Mouse (Mus musculus): ENCODE measurements around the gene Pdzrn3. TPM values are rescaled to one million over a fixed set of nuclear protein-coding genes. Genes with fewer than 3 reads are reported as not detected.

Pdzrn3 gene
- polyA plus RNA-seq, 1 experiment from 2014 or later: 6.4 TPM

DNA sequence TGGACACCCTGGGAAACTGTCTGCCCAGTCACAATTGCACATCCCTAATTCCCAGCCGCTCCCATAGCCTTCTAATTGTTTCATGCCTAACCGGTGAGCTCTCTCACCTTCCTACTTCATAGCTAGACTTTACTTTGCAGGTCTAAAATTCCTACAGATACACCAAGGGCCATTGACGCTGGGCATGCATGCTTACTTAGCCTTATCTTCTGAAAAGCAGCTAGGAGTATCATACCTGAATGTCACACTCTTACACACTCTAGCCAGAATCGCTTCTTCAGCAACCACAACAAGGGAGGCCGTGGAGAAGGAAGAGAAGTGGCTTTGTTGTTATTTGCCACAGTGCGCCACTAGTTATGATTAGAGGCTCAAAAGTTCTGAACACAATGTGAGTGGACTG, 18.2 kb upstream of the Pdzrn3 start:
- Histone ChIP-seq H3K4me1 (replicated peaks; ENCODE audit: control insufficient read depth, insufficient read depth, low read length) (no peaks in the 10 kb centered on the region), H3K36me3 (ENCODE audit: control insufficient read depth, insufficient read depth, low read length) (no peaks in the 10 kb centered on the region), H3K4me3 (ENCODE audit: low read depth, low read length) (no peak overlapping the region), H3K9ac (ENCODE audit: low read length) (no peak overlapping the region), H3K9me3 (ENCODE audit: control insufficient read depth, low read length) (no peaks in the 10 kb centered on the region), H3K27me3 (ENCODE audit: control insufficient read depth, insufficient read depth, low read length) (no peaks in the 10 kb centered on the region), H3K27ac (ENCODE audit: low read depth, low read length) (no peak overlapping the region), H3K4me2 (ENCODE audit: low read depth, low read length, severe bottlenecking) (no peak overlapping the region)
- no peak for DNase-seq (ENCODE audit: low spot score)
- 90% methylated on average over 6 of the region's 6 CpGs for whole genome bisulfite sequencing
- ATAC-seq (replicated peaks; ENCODE audit: low FRiP score): no peak

- WGBS: 89% methylated on average over 2 of the region's 2 CpGs
- ATAC-seq (replicated peaks; ENCODE audit: low FRiP score): no peak
Observed at GRCm38 (mm10) chr6:101392801-101393117, 15.1 kb upstream of the Pdzrn3 start.

GRCm38 (mm10) chr6:101392107-101392800, 14.6 kb upstream of the Pdzrn3 start:
- Histone ChIP-seq H3K4me3 (ENCODE audit: low read depth, low read length) (no peak overlapping the region), H3K9ac (ENCODE audit: low read length) (no peak overlapping the region), H3K9me3 (ENCODE audit: control insufficient read depth, low read length) (no peaks in the 10 kb centered on the region), H3K4me1 (replicated peaks; ENCODE audit: control insufficient read depth, insufficient read depth, low read length) (no peaks in the 10 kb centered on the region), H3K4me2 (ENCODE audit: low read depth, low read length, severe bottlenecking) (no peak overlapping the region), H3K27me3 (ENCODE audit: control insufficient read depth, insufficient read depth, low read length) (no peaks in the 10 kb centered on the region), H3K27ac (ENCODE audit: low read depth, low read length) (no peak overlapping the region), H3K36me3 (ENCODE audit: control insufficient read depth, insufficient read depth, low read length) (no peaks in the 10 kb centered on the region)
- no peak for ATAC-seq (replicated peaks; ENCODE audit: low FRiP score)
- WGBS: 81% methylated on average over 8 of the region's 8 CpGs
- no peak for DNase-seq (ENCODE audit: low spot score)

More at GRCm38 (mm10) chr6:101392801-101393117, 15.1 kb upstream of the Pdzrn3 start:
- Histone ChIP-seq H3K4me1 (replicated peaks; ENCODE audit: control insufficient read depth, insufficient read depth, low read length) (no peaks in the 10 kb centered on the region), H3K4me3 (ENCODE audit: low read depth, low read length) (no peak overlapping the region), H3K9me3 (ENCODE audit: control insufficient read depth, low read length) (no peaks in the 10 kb centered on the region), H3K27ac (ENCODE audit: low read depth, low read length) (no peak overlapping the region), H3K36me3 (ENCODE audit: control insufficient read depth, insufficient read depth, low read length) (no peaks in the 10 kb centered on the region), H3K27me3 (ENCODE audit: control insufficient read depth, insufficient read depth, low read length) (no peaks in the 10 kb centered on the region), H3K4me2 (ENCODE audit: low read depth, low read length, severe bottlenecking) (no peak overlapping the region), H3K9ac (ENCODE audit: low read length) (no peak overlapping the region)
- no peak for DNase-seq (ENCODE audit: low spot score)

GRCm38 (mm10) chr6:101385490-101385889, 7.8 kb upstream of the Pdzrn3 start:
- H3K4me3 ChIP-seq (ENCODE audit: low read depth, low read length): no peak overlapping the region
- 81% methylated on average over 7 of the region's 7 CpGs for WGBS
- H3K9ac ChIP-seq (ENCODE audit: low read length): no peak overlapping the region
- DNase-seq (ENCODE audit: low spot score) (no peak), ATAC-seq (replicated peaks; ENCODE audit: low FRiP score) (no peak)
- 0 out of 2 replicates have a peak, but pooled peaks cover 2% of the 10 kb centered on the region for H3K4me1 ChIP-seq (replicated peaks; ENCODE audit: control insufficient read depth, insufficient read depth, low read length)
- no peak overlapping the region for H3K27ac ChIP-seq (ENCODE audit: low read depth, low read length)
- no peaks in the 10 kb centered on the region for H3K36me3 ChIP-seq (ENCODE audit: control insufficient read depth, insufficient read depth, low read length)
- H3K4me2 ChIP-seq (ENCODE audit: low read depth, low read length, severe bottlenecking): no peak overlapping the region
- H3K27me3 ChIP-seq (ENCODE audit: control insufficient read depth, insufficient read depth, low read length): peaks cover 2% of the 10 kb centered on the region; the same call in 1 of the 2 replicates
- no peaks in the 10 kb centered on the region for H3K9me3 ChIP-seq (ENCODE audit: control insufficient read depth, low read length)

- Histone ChIP-seq H3K9ac (ENCODE audit: low read length) (no peak overlapping the region), H3K27ac (ENCODE audit: low read depth, low read length) (no peak overlapping the region), H3K36me3 (ENCODE audit: control insufficient read depth, insufficient read depth, low read length) (no peaks in the 10 kb centered on the region), H3K4me1 (replicated peaks; ENCODE audit: control insufficient read depth, insufficient read depth, low read length) (0 out of 2 replicates have a peak, but pooled peaks cover 2% of the 10 kb centered on the region), H3K27me3 (ENCODE audit: control insufficient read depth, insufficient read depth, low read length) (peaks cover 4% of the 10 kb centered on the region), H3K4me2 (ENCODE audit: low read depth, low read length, severe bottlenecking) (no peak overlapping the region), H3K4me3 (ENCODE audit: low read depth, low read length) (no peak overlapping the region), H3K9me3 (ENCODE audit: control insufficient read depth, low read length) (no peaks in the 10 kb centered on the region)
- 82% methylated on average over 7 of the region's 7 CpGs for WGBS
- no peak for ATAC-seq (replicated peaks; ENCODE audit: low FRiP score)
- DNase-seq (ENCODE audit: low spot score): no peak
Observed at GRCm38 (mm10) chr6:101384958-101385357, 7.3 kb upstream of the Pdzrn3 start.

GRCm38 (mm10) chr6:101384476-101384875, 6.8 kb upstream of the Pdzrn3 start:
- Histone ChIP-seq H3K36me3 (ENCODE audit: control insufficient read depth, insufficient read depth, low read length) (no peaks in the 10 kb centered on the region), H3K9me3 (ENCODE audit: control insufficient read depth, low read length) (no peaks in the 10 kb centered on the region), H3K4me3 (ENCODE audit: low read depth, low read length) (no peak overlapping the region), H3K4me1 (replicated peaks; ENCODE audit: control insufficient read depth, insufficient read depth, low read length) (0 out of 2 replicates have a peak, but pooled peaks cover 2% of the 10 kb centered on the region), H3K9ac (ENCODE audit: low read length) (no peak overlapping the region), H3K27ac (ENCODE audit: low read depth, low read length) (no peak overlapping the region), H3K27me3 (ENCODE audit: control insufficient read depth, insufficient read depth, low read length) (peaks cover 6% of the 10 kb centered on the region), H3K4me2 (ENCODE audit: low read depth, low read length, severe bottlenecking) (no peak overlapping the region)
- DNase-seq (ENCODE audit: low spot score) (no peak), ATAC-seq (replicated peaks; ENCODE audit: low FRiP score) (no peak)
- 74% methylated on average over 6 of the region's 6 CpGs for WGBS

DNA sequence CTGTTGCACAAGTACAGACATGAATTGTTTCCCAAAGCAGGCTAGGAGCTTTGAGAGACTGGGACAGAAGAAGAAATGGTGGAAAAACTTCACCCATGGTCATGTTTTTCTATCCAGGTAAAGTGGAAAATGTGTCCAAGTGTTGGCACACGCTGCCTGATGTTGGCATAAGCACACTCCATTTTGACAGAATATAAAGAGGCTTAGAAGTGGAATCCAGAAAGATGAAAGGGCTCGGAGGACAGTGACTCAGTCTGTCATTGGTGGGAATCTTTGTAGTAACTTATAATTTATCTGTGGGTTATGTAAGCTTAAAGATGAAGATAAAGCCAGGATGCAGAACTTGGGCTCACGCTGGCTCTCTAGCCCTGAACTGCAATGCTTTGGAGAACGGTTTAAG, 5.2 kb upstream of the Pdzrn3 start:
- no peak overlapping the region for H3K9ac ChIP-seq (ENCODE audit: low read length)
- H3K4me1 ChIP-seq (replicated peaks; ENCODE audit: control insufficient read depth, insufficient read depth, low read length): peaks cover 5% of the 10 kb centered on the region; the same call in 1 of the 2 replicates
- H3K27ac ChIP-seq (ENCODE audit: low read depth, low read length): no peak overlapping the region
- ATAC-seq (replicated peaks; ENCODE audit: low FRiP score) (no peak), DNase-seq (ENCODE audit: low spot score) (no peak)
- H3K9me3 ChIP-seq (ENCODE audit: control insufficient read depth, low read length): no peaks in the 10 kb centered on the region
- no peak overlapping the region for H3K4me3 ChIP-seq (ENCODE audit: low read depth, low read length)
- no peaks in the 10 kb centered on the region for H3K36me3 ChIP-seq (ENCODE audit: control insufficient read depth, insufficient read depth, low read length)
- peaks cover 9% of the 10 kb centered on the region for H3K27me3 ChIP-seq (ENCODE audit: control insufficient read depth, insufficient read depth, low read length)
- H3K4me2 ChIP-seq (ENCODE audit: low read depth, low read length, severe bottlenecking): no peak overlapping the region
- 84% methylated on average over 4 of the region's 4 CpGs for WGBS

- 27% methylated on average over 3 of the region's 3 CpGs for WGBS
- Histone ChIP-seq H3K9ac (ENCODE audit: low read length) (no peak overlapping the region), H3K27me3 (ENCODE audit: control insufficient read depth, insufficient read depth, low read length) (peaks cover 15% of the 10 kb centered on the region), H3K4me1 (replicated peaks; ENCODE audit: control insufficient read depth, insufficient read depth, low read length) (peaks cover 19% of the 10 kb centered on the region), H3K27ac (ENCODE audit: low read depth, low read length) (no peak overlapping the region), H3K9me3 (ENCODE audit: control insufficient read depth, low read length) (no peaks in the 10 kb centered on the region), H3K36me3 (ENCODE audit: control insufficient read depth, insufficient read depth, low read length) (no peaks in the 10 kb centered on the region), H3K4me2 (ENCODE audit: low read depth, low read length, severe bottlenecking) (no peak overlapping the region), H3K4me3 (ENCODE audit: low read depth, low read length) (no peak overlapping the region)
- ATAC-seq (replicated peaks; ENCODE audit: low FRiP score) (no peak), DNase-seq (ENCODE audit: low spot score) (no peak)
Observed at GRCm38 (mm10) chr6:101379546-101379945, 1.8 kb upstream of the Pdzrn3 start.

All from forebrain, embryonic 11.5 days (tissue).